Mouse (Mus musculus) gastrocnemius, postnatal 36 days (tissue): Measurements from ENCODE around the gene Mpst. TPM values are rescaled to one million over a fixed set of nuclear protein-coding genes. Genes with fewer than 3 reads are reported as not detected.

Experiments used
- DNase-seq, 2 experiments: peaks; one replicate each; pipeline ENCODE4 v3.0.0; 2022
- intact Hi-C: fragments of 180-260 bp; cut with DNase I; formaldehyde crosslinking; loops from one replicate; pipeline ENCODE4 v1.15.1; 2025
- total RNA-seq, 2 experiments: library from RNA; stranded (reverse); gene quantifications; 2 replicates each; pipeline ENCODE4 v1.2.3; 2021

Gene Mpst
- total RNA-seq, 2 experiments from 2014 or later, result 55.3 to 59.5 TPM

DNA sequence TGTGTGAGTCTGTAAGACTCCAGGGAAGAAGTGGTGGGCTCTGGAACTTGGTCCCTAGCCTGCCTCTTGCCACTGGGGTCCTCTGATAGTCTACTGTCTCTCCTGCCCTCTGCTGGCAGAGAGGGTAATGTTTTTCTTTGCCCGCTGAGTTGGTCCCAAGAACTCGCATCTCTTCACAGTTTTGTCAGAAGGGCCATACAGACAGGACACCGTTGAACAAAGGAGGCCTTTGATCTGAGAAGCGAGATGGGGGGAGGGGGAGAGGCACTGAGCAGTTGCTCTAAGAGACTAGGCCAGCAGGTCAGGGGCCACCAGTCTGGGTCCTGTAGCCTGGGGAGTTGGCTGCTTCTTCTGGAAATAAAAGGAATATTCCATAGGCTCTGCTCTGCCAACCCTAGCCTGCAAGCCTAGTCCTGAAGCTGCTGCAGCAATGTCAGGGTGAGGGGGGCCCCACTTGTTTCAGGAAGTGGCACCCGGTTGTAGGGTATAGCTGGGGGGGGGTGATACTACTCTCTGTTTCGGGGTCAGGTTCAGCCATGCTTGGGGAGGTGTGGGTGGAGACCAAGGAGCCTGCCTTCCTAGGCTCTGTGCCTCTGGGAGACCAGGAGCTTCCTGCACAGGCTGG is 28.8 kb downstream of the Mpst start:
- intact Hi-C loops, result no loop called here
- DNase-seq, result no peak

- no peak for DNase-seq
- intact Hi-C loops, result no loop called here
Observed at GRCm38 (mm10) chr15:78435681-78436080, 29.5 kb downstream of the Mpst start.

DNA sequence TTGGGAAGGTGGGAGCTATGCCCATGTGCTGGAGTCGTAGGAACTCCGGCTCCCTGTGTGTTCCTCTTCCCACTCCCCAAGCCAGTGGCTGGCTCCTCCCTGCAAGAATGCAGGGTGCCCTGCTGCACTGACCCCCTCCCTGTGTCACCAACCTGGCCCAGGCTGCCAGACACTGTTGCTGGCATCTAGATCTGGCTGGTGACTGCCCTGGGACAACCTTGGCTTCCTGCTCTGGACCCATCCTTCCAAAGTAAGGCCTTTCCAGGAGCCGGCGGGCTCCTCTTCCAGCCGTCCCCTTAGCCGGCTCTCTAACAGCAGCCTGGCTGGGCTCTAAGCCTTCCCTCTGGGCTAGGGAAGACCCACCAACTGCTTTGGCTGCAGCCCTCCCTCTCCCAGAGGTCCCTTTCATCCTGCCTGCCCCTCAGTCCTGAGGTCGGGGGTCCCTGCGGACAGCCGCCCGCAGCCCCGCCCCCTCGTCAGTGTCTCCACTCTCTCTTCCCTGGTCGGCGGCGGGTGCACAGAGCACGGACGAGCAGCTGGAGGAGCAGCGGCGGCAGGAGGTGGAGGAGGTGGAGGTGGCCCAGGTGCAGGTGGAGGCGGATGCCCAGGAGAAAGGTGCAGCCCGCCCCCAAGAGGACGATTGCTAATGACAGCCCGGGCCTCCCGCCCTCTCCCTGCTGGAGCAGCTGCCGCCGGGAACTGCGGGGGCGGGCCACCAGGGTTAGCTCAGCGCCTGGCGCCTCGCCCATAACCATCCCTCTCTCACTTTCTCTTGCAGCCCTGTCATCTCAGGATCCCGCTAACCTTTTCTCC is 30.4 kb downstream of the Mpst start:
- intact Hi-C loops, result no loop called here

DNA sequence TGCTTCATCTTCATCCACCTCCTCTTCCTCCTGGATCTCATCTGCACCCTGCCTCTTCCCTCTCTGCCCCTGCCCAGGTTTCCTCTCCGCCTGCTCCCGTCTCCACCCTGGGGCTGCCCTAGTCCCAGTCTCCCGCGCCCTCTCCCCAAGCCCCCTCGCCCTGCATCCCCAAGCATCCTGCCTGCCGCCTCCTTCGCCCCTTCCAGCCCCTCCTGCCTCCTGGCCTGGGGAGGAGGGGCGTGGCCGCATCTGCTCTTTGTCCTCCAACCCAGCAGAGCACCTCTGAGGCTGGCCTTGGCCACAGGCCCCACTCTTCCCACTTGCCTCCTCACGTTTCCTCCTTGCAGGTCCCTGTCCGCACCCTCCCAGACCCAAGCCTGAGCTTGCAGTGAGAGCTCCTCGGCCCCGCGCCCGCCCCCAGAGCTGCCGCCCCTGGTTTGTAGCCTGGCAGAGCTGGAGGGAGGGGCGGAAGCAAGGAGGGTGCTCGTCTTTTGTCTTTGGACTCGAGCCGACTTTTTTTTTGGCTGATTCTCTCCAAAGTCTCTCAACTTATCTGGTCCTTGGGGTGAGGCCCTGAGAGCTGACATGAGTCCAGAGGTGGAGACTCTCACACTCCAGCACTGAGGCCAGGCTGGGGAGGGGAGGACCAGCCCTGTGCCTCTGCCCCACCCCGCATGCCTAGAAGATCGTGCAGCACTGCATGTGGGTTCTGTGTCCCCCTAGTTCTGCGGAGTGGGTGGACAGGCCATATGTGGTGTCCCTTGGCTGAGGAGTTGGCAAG is 31.2 kb downstream of the Mpst start:
- peak; percentile 34 to 58 for DNase-seq
- intact Hi-C loops, result no loop called here

More for the DNA sequence above, 30.4 kb downstream of the Mpst start:
- DNase-seq, result peak; percentile 80 to 84

DNA sequence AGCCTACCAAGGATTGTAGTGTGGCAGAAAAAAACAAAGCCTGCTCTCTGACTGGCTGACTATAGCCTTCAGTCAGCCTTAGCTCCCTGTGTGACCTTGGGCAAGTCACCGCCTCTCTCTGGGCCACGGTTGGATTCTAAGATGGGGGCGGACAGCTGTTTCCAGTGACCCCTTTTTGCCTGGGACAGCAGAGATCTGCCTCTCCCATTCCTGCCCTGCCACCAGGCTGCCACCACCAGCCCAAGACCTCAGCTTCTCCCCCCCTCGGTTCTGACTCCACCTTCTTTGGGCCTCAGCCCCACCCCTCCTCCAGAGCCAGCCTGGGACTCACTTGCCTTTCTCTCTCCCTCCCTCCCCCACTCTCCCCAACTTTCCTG is 31.8 kb downstream of the Mpst start:
- no peak for DNase-seq
- intact Hi-C loops, result no loop called here

DNA sequence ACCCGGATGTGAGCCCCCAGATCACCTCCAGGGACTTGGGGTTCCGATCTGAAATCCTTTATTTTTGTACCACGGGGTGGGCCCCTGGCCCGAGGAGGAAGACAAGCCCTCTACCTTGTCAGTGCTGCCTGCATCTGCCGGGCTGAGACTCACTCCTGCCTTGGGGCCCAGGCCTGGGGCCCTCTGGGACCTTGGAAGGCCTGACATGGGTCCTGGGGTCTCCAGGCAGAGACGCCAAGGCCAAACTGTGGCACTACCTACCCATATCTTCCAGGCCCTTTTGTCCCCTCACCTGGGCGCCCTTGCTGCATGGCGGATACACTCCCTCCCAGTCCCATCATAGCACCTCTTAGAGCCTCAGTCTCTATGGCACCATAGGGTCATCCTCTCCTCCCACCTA is 32.3 kb downstream of the Mpst start:
- intact Hi-C loops, result no loop called here
- DNase-seq, result no peak

GRCm38 (mm10) chr15:78438973-78439372 is 32.8 kb downstream of the Mpst start:
- intact Hi-C loops, result no loop called here
- no peak for DNase-seq

GRCm38 (mm10) chr15:78442231-78442630 is 36.0 kb downstream of the Mpst start:
- intact Hi-C loops, result no loop called here
- DNase-seq, result no peak

DNA sequence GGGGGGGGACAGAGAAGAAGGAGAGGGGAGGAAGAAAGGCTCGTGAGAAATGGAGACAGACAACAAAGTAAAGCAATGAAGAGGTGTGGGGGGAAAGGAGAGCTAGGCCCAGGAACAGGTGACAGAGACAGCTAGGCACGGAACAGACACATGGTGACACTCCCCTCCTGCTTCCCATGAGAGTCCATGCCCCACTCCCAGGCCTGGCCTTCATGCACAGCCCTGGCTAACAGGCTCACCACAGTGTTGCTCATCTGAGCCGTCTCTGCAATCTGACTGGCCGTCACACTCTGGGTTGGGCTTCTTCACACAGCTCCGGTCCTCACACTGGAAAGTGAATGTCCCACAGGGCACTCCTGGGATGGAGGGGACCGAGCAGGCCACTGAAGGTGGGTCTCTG is 37.6 kb downstream of the Mpst start:
- intact Hi-C loops, result no loop called here
- no peak for DNase-seq

DNA sequence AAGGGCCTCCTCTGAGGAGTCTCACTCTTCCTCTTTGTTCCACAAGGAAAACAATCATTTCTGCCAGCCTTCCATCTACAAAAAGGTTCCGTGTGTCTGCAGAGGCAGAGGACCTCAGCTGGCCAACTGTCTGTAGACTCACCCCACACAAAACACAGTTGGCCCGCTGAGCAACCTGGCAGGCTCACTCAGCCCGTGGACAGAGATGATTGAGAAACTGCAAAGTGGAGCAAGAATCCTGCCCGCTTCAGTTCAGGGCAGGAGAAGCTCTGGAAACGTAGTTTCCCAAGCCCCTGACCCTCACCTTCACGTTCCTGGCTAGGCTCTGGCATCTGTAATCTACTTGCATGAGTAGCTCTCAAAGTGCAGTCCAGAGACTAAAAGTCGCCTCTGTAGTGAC is 40.9 kb downstream of the Mpst start:
- no peak for DNase-seq
- intact Hi-C loops, result loop anchor here (1.0 to 5.0 kb wide), 3 partner anchors 65 to 135 kb away; no protein-coding TSS in a partner anchor

DNA sequence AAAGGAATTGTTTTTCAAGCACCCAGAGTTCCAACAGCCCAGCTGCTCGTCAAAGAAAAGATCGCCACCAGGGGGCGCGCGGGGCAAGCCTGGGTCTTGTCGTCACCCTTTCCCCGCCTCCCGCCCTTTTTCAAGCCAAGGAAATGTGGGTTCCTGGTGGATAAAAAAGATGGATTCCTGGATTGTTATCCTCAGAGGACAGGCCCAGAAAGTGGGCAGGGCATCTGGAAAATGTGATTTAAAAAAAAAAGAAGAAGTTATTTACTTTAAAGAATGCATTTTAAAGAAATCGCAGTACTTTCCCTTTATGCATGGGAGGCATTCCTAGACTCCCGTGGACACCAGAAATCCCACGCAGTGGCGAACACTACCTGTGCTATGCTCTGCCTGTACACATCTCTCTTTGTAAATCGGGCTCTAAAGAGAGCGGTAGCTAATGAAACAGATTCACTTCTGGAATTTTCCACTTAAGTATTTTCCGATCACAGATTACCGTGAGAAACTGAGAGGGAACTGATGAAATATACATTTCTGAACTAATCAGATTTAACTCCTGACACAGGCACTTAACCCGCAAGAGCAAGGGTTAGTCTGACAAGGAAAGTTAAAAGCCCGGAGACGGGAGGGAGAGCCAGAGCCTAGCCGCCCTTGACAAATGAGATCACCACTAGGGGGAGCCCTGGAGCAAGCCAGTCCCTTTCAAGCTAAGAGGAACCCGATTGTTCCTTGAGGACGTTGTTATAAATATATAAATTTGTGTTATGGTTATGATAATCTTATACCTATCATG is 41.7 kb downstream of the Mpst start:
- peak; percentile 96 to 98 for DNase-seq

GRCm38 (mm10) chr15:78449131-78449530 is 42.9 kb downstream of the Mpst start:
- intact Hi-C loops, result loop anchor here (5.0 kb wide), 2 partner anchors 63 to 133 kb away; no protein-coding TSS in a partner anchor
- no peak for DNase-seq

More for the DNA sequence above, 41.7 kb downstream of the Mpst start:
- intact Hi-C loops, result loop anchor here (1.0 to 5.0 kb wide), 3 partner anchors 64 to 134 kb away; no protein-coding TSS in a partner anchor

DNA sequence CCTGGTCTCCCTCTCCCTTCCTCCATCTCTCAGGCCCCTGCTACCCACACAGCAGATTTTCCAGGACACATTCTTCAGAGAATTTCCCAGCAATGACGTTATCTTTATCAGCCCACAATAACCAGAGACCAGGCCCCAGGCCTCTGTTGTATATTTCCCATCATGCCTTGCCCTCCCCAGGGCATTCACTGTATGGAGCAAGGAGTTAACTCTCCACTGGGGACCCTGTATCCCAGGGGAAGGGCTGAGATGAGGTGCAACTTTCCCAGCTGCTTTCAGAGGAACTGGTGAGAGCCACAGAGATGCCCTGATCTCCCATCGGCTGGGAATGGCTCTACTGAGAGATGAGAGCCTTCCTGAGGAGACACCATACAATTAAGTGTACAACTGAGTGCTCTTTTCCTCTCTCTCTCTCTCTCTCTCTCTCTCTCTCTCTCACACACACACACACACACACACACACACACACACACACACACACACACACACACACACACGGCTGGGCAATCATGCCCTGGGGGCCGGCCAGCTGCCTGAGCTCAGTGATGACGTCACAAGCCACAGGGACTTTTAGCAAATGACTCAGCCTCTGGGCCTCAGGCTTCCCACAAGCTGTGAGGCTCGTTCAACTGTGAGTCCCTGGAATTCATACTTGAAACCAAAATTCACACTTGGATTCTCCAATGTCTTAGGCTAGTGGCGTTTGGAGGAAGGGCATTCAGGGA is 43.6 kb downstream of the Mpst start:
- peak; percentile 53 for DNase-seq
- intact Hi-C loops, result loop anchor here (5.0 kb wide), 2 partner anchors 62 to 132 kb away; no protein-coding TSS in a partner anchor

- intact Hi-C loops, result no loop called here
Observed at GRCm38 (mm10) chr15:78450419-78450768, 44.2 kb downstream of the Mpst start.

DNA sequence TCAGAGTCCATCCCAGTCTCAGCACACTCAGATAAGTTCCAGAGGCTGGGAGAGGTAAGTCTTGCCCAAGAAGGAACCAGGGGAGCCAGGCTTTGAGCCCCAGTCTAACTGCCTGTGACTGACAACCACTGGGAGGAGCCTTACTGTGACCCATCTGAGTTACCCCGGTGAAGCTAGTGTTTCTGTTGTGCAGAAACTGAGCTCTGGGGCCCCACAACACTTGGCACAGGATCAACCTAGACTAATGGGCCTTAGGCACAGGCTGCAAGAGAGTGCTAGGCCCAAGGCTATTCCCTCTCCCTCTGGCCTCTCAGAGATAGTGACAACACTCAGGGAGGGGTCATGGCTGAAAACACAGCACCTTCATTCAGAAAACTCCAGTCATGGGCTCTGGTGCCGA is 45.0 kb downstream of the Mpst start:
- intact Hi-C loops, result no loop called here

More at GRCm38 (mm10) chr15:78450419-78450768, 44.2 kb downstream of the Mpst start:
- DNase-seq, result no peak

GRCm38 (mm10) chr15:78452929-78453328 is 46.7 kb downstream of the Mpst start:
- no peak for DNase-seq

More for the DNA sequence above, 45.0 kb downstream of the Mpst start:
- DNase-seq, result no peak

DNA sequence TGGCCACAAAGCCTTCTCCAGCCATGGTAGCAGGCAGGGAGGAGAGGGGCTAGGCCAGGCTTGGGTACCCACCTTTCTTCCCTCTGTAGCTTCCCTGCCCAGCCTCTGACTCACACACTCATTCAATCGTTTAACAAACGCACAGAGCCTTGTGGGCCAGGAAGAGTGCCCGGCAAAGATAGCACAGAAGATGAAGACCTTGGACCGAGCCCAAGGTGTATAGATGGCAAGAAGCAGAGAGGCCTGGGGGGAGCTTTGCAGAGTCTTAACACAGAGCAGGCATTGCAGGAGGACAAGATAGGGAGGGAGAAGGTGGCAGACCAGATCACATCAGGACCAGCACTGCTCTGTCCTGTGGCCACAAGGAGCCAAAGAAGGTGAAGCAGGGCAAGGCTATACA is 49.0 kb downstream of the Mpst start:
- DNase-seq, result no peak
- intact Hi-C loops, result no loop called here

More at GRCm38 (mm10) chr15:78452929-78453328, 46.7 kb downstream of the Mpst start:
- intact Hi-C loops, result no loop called here

DNA sequence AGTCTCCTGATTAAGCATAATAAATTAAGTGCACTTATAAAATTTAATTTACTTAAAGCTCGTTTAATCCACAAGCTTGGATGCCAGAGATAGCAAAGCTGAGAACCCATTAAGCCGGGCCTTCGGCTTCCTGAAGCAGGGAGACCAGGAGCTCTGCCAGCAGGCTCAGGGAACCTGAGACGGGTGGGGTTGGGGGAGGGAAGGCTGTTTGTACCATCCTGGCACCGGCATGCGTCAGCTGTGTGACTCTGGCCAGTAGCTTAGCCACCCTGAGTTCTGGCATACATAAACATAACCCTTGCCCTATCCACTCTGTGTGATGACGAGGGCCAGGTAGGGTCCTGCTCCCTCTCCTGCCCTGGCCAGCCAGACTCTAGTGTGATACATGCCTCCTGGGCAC is 49.8 kb downstream of the Mpst start:
- intact Hi-C loops, result no loop called here
- peak in 1 of 2 experiments; percentile 56 for DNase-seq

- intact Hi-C loops, result no loop called here
Observed at GRCm38 (mm10) chr15:78457193-78457592, 51.0 kb downstream of the Mpst start.

More at GRCm38 (mm10) chr15:78457193-78457592, 51.0 kb downstream of the Mpst start:
- no peak for DNase-seq
